Mouse (Mus musculus) kidney, postnatal 4 days (tissue): ENCODE measurements around the gene Ang.

Experiments
- DNase-seq, 2 experiments: peaks; one replicate each; pipeline ENCODE4 v3.0.0; 2021; ENCODE audit warnings: mixed read lengths in 2 of 2

Ang gene

GRCm38 (mm10) chr14:51088970-51089673 is 1.8 kb upstream of the Ang start:
- DNase-seq = peak; percentile 96 to 97

GRCm38 (mm10) chr14:51089674-51090076 is 1.3 kb upstream of the Ang start:
- peak; percentile 14 to 51 for DNase-seq

- DNase-seq = peak; percentile 83 to 87
These were observed 721 bp upstream of the Ang start for GRCm38 (mm10) chr14:51090077-51090781.

GRCm38 (mm10) chr14:51092073-51092620 is 1.2 kb downstream of the Ang start:
- DNase-seq = no peak

GRCm38 (mm10) chr14:51093496-51093895 is 2.5 kb downstream of the Ang start:
- no peak for DNase-seq

GRCm38 (mm10) chr14:51094096-51094875 is 3.3 kb downstream of the Ang start:
- no peak for DNase-seq

GRCm38 (mm10) chr14:51094921-51095320 is 4.0 kb downstream of the Ang start:
- DNase-seq = no peak

GRCm38 (mm10) chr14:51095736-51096524 is 5.0 kb downstream of the Ang start:
- peak; percentile 9 to 32 for DNase-seq

- DNase-seq = peak; percentile 67 to 73
These were observed 7.3 kb downstream of the Ang start for GRCm38 (mm10) chr14:51098300-51098699.

- no peak for DNase-seq
These were observed 8.0 kb downstream of the Ang start for GRCm38 (mm10) chr14:51098921-51099320.

GRCm38 (mm10) chr14:51101284-51101683 is 10.3 kb downstream of the Ang start:
- DNase-seq = no peak

GRCm38 (mm10) chr14:51103217-51103616 is 12.3 kb downstream of the Ang start:
- DNase-seq = peak; percentile 85 to 86

- no peak for DNase-seq
These were observed 13.4 kb downstream of the Ang start for GRCm38 (mm10) chr14:51104366-51104765.

GRCm38 (mm10) chr14:51106449-51106967 is 15.6 kb downstream of the Ang start:
- no peak for DNase-seq

- DNase-seq = no peak
These were observed 21.0 kb downstream of the Ang start for GRCm38 (mm10) chr14:51111966-51112365.

- no peak for DNase-seq
These were observed 22.5 kb downstream of the Ang start for GRCm38 (mm10) chr14:51113476-51113875.

GRCm38 (mm10) chr14:51113916-51114560 is 23.1 kb downstream of the Ang start, which contains the start of gene Eddm3b:
TSS of gene Eddm3b (plus strand) at chr14:51114426.
- DNase-seq = peak in 1 of 2 experiments; percentile 44

GRCm38 (mm10) chr14:51125684-51126083 is 34.7 kb downstream of the Ang start:
- no peak for DNase-seq

- no peak for DNase-seq
These were observed 36.8 kb downstream of the Ang start for GRCm38 (mm10) chr14:51127648-51128258.

- no peak for DNase-seq
These were observed 38.0 kb downstream of the Ang start for GRCm38 (mm10) chr14:51128775-51129623.
